Comparison of ENCODE assay signal across 8 mouse cellular contexts in the genomic region with DNA sequence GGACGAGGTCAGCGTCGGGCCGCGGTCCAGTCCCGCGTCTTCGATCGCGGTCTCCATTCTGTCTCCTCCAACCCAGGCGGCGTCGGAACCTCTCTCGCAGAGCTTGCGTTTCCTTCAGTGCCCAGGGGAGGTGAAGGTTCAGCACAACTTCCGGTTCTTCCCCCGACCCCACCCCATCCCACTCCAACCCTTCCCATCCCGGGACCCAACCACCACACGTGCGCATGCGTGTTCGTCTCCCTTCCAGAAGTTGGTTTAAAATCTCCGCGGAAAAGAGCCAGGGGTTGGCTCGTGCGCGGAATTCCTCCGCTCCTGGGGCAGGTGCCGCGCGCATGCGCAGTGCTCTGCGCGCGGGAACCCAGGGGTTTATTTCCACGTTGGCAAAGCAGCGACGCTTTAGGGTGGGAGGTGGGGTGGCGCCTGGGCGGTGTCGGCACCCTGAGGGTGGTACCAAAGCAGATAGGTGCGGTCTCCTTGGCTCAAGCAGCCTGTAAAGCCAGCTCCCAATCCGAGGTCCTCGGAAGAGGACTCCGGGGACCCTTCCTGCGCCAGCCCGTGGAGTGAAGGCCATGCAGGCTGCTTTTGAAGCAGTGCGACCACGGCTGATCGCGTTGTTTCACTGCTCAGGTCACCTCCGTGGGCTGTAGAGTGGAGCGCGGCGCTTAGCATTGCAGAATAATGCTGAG. TPM values are rescaled to one million over a fixed set of nuclear protein-coding genes. Genes with fewer than 3 reads are reported as not detected.
DNase-seq lines count a peak whose midpoint lies in the region; ATAC-seq and TF ChIP-seq lines count a peak whose summit lies in the region.

TSS of gene 2310057M21Rik (minus strand) at position 145 of the 686 bp plus-strand sequence.

- TF ChIP-seq CTCF in bone marrow, adult 2 months (IDR thresholded peaks at IDR 0.05; ENCODE audit: control insufficient read depth, insufficient read depth, low read length), result no peak
- TF ChIP-seq CTCF in midbrain, postnatal 0 days (IDR thresholded peaks at IDR 0.05), result 0 out of 2 replicates have a peak, but pooled peaks have one; percentile 1

- peak within 1 kb of the TSS; percentile 100 for H3K4me3 ChIP-seq in bone marrow, adult 2 months (replicated peaks; ENCODE audit: control insufficient read depth, low read depth, low read length)
- peak within 1 kb of the TSS; percentile 92 for H3K4me3 ChIP-seq in embryonic facial prominence, embryonic 15.5 days (replicated peaks)
- H3K4me3 ChIP-seq in limb, embryonic 14.5 days (replicated peaks; ENCODE audit: low read length), result peak within 1 kb of the TSS; percentile 97
- H3K4me3 ChIP-seq in midbrain, postnatal 0 days (ENCODE audit: low read depth, low read length), result peak within 1 kb of the TSS; percentile 94

- no peaks in the 10 kb centered on the region for H3K4me1 ChIP-seq in bone marrow, adult 2 months (ENCODE audit: control insufficient read depth, insufficient read depth, low read length)
- H3K4me1 ChIP-seq in embryonic facial prominence, embryonic 15.5 days, result peaks cover 15% of the 10 kb centered on the region
- peaks cover 7% of the 10 kb centered on the region for H3K4me1 ChIP-seq in limb, embryonic 14.5 days (ENCODE audit: control insufficient read depth, insufficient read depth, low read length)
- no peaks in the 10 kb centered on the region for H3K4me1 ChIP-seq in midbrain, postnatal 0 days (ENCODE audit: insufficient read depth, low read length)

- peak within 1 kb of the TSS; percentile 94 for H3K4me2 ChIP-seq in embryonic facial prominence, embryonic 15.5 days (replicated peaks)
- H3K4me2 ChIP-seq in limb, embryonic 14.5 days (replicated peaks; ENCODE audit: low read depth, low read length, severe bottlenecking), result peak within 1 kb of the TSS; percentile 72
- H3K4me2 ChIP-seq in midbrain, postnatal 0 days (ENCODE audit: low read depth, low read length, poor library complexity, severe bottlenecking), result peak within 1 kb of the TSS; percentile 86

- no peaks in the 10 kb centered on the region for H3K9me3 ChIP-seq in embryonic facial prominence, embryonic 15.5 days (replicated peaks)
- no peaks in the 10 kb centered on the region for H3K9me3 ChIP-seq in limb, embryonic 14.5 days (ENCODE audit: control insufficient read depth, low read length)
- no peaks in the 10 kb centered on the region for H3K9me3 ChIP-seq in midbrain, postnatal 0 days (ENCODE audit: low read length)

- peak; percentile 43; the same call in 1 of the 2 replicates for TF ChIP-seq POLR2A in bone marrow, adult 2 months (IDR thresholded peaks at IDR 0.05; ENCODE audit: borderline replicate concordance, control insufficient read depth, low read depth, low read length)
- TF ChIP-seq POLR2A in limb, embryonic 14.5 days (IDR thresholded peaks at IDR 0.05; ENCODE audit: borderline replicate concordance, extremely low read depth, insufficient read depth, insufficient read length), result peak; percentile 60; the same call in 1 of the 2 replicates

- no peaks in the 10 kb centered on the region for H3K27me3 ChIP-seq in embryonic facial prominence, embryonic 15.5 days
- no peaks in the 10 kb centered on the region for H3K27me3 ChIP-seq in limb, embryonic 14.5 days (ENCODE audit: control insufficient read depth, insufficient read depth, low read length)
- H3K27me3 ChIP-seq in midbrain, postnatal 0 days (ENCODE audit: insufficient read depth, low read length), result no peaks in the 10 kb centered on the region

- peak within 1 kb of the TSS; percentile 94 for H3K27ac ChIP-seq in bone marrow, adult 2 months (ENCODE audit: control insufficient read depth, insufficient read depth, low read depth, low read length, poor library complexity)
- peak within 1 kb of the TSS; percentile 96 for H3K27ac ChIP-seq in embryonic facial prominence, embryonic 15.5 days (replicated peaks)
- H3K27ac ChIP-seq in limb, embryonic 14.5 days (replicated peaks; ENCODE audit: low read depth, low read length), result peak within 1 kb of the TSS; percentile 83
- H3K27ac ChIP-seq in midbrain, postnatal 0 days (ENCODE audit: low read depth, low read length), result peak within 1 kb of the TSS; percentile 77

- H3K9ac ChIP-seq in embryonic facial prominence, embryonic 15.5 days, result peak within 1 kb of the TSS; percentile 83
- H3K9ac ChIP-seq in limb, embryonic 14.5 days (ENCODE audit: low read depth, low read length, severe bottlenecking), result peak within 1 kb of the TSS; percentile 89
- H3K9ac ChIP-seq in midbrain, postnatal 0 days (replicated peaks; ENCODE audit: low read length, poor library complexity, severe bottlenecking), result peak within 1 kb of the TSS; percentile 90

- H3K36me3 ChIP-seq in embryonic facial prominence, embryonic 15.5 days, result peaks cover 15% of the 10 kb centered on the region
- peaks cover 22% of the 10 kb centered on the region for H3K36me3 ChIP-seq in limb, embryonic 14.5 days (ENCODE audit: control insufficient read depth, insufficient read depth, low read length)
- no peaks in the 10 kb centered on the region for H3K36me3 ChIP-seq in midbrain, postnatal 0 days (ENCODE audit: insufficient read depth, low read length)

- peak; percentile 99 for ATAC-seq in embryonic facial prominence, embryonic 15.5 days (ENCODE audit: insufficient number of reproducible peaks, low FRiP score, low TSS enrichment, low read depth)
- ATAC-seq in limb, embryonic 14.5 days (ENCODE audit: low FRiP score, low read depth), result peak; percentile 98
- peak; percentile 99 for ATAC-seq in midbrain, postnatal 0 days (ENCODE audit: low FRiP score)

- peak; percentile 95 for DNase-seq in A20 (ENCODE audit: low read depth, low spot score)
- DNase-seq in heart, adult 8-10 months (ENCODE audit: low spot score), result peak; percentile 94
- peak; percentile 98 for DNase-seq in kidney, adult 9 months
- DNase-seq in limb, embryonic 14.5 days (ENCODE audit: low spot score), result peak; percentile 99
- peak; percentile 99 for DNase-seq in midbrain, postnatal 0 days (ENCODE audit: low spot score)
- peak; percentile 85 to 91 for DNase-seq in spleen, postnatal 4 days (ENCODE audit: low spot score in 2 of 2)

- WGBS in bone marrow, adult 2 months, result under 1% methylated on average over 55 of the region's 55 CpGs
- WGBS in embryonic facial prominence, embryonic 15.5 days, result under 1% methylated on average over 55 of the region's 55 CpGs
- WGBS in limb, embryonic 14.5 days, result under 1% methylated on average over 55 of the region's 55 CpGs
- WGBS in midbrain, postnatal 0 days, result under 1% methylated on average over 55 of the region's 55 CpGs

RNA-seq across cellular contexts. Expression of gene 2310057M21Rik, which starts in this region (rescaled TPM):
- 2.5 and 5.8 TPM in 2 replicates for polyA plus RNA-seq in bone marrow, adult 2 months (2011; ENCODE audit: insufficient read depth, insufficient read length, low replicate concordance, missing spikeins)
- 24.0 and 24.6 TPM in 2 replicates for polyA plus RNA-seq in embryonic facial prominence, embryonic 15.5 days (2015; fragmentation: Nextera tagmentation; extraction: Ambion mirVana)
- total RNA-seq in heart, adult 8-10 months (2022), result 10 to 100 TPM; 11.8 to 19.8 (median 12.8) TPM
- 15.0 and 15.4 TPM in 2 replicates for polyA plus RNA-seq in limb, embryonic 14.5 days (2012; rRNA removed)
- polyA plus RNA-seq in limb, embryonic 14.5 days (2014; fragmentation: Nextera tagmentation; extraction: Ambion mirVana), result 19.6 and 26.4 TPM in 2 replicates
- total RNA-seq in midbrain, postnatal 0 days (2014; rRNA removed), result 16.2 and 28.7 TPM in 2 replicates
- polyA plus RNA-seq in midbrain, postnatal 0 days (2015; fragmentation: Nextera tagmentation; extraction: Ambion mirVana), result 24.9 and 28.1 TPM in 2 replicates

Comparison
In these comparisons a context has a peak if more than half of its experiments do, and no peak if none do; other contexts are left out.
1. Peak in every context shown above with its lines: DNase-seq, ATAC-seq, H3K4me3 ChIP-seq and H3K27ac ChIP-seq.